Mouse (Mus musculus) spleen, adult 12 weeks (tissue): ENCODE results near the gene Rassf6.

Source experiments
- DNase-seq: peaks from one replicate; pipeline ENCODE4 v3.0.0; 2022; ENCODE audit warnings: low spot score

The Rassf6 gene

DNA sequence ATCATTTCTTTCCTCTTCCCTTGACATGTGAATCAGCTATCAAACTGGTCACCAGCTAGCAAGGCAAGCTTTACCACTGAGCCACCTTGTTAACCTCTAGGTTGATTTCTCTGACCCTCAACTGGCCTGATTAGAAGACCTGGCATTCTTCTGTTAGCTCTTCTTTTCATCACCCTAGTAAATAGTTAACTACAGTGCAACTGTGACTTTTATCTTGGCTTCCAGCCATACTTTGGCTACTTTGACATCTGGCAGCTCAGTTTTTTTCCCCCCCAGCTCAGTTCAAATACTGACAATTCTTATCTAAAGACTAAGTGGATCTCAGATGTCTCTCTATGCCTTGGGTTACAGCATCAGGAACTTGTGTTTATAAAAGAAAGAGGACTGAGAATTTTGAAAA is 72.1 kb downstream of the Rassf6 start:
- DNase-seq = no peak

DNA sequence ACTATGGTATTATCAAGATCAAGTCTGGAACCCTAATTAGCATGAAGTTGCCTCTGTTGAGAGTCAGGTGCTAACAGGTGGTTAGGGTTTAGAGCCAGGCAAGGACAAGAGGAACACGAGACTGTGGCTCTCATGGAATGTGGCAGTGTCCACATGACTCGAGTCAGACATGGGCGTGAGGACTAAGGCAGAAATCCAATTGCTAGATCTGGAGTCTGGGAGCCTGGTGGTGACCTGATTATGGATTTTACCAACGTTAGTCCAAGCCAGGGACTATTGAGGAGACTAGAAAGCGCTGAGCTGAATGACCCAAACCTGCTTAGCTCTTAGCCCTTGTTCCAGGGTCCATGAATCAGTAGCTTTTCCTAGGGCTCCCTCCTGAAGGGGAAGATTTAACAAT is 72.7 kb downstream of the Rassf6 start:
- no peak for DNase-seq

DNA sequence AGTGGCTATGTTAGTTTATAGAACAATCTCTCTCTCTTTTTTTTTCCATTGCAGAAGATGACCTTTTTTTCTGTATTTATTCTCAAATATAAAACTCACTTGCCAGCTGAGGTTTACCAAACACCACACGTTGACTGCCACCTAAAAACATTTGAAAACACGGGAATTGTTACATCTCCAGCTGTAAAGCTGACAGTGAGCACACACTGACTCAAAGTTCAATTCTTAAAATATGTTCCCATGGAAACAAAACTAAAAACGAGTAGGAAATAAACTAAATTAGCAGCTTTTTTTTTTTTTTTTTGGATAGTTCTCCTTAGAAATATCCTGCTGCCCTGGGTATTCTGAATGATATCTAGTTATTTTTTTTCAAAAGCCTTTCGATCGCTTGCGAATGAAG is 75.3 kb downstream of the Rassf6 start:
- DNase-seq = no peak

DNA sequence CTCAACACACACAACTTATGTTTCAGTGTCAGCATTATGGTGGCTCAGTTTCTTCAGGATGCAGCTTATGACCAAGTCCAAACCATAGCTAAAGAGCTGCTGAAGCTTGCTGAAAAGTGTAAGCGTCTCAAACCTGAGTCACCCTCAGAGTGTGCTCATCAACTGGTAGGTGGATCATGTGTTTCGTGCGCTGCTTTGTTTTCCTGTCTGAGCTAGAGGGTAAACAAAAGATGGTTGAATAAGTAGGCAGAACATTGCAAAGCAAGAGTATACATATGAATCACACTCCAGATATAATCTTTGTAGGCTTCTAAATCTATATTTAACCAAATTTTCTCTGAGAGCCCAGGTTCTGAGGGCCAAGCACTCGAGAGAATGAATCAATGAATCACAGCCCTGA is 76.3 kb downstream of the Rassf6 start:
- no peak for DNase-seq

DNA sequence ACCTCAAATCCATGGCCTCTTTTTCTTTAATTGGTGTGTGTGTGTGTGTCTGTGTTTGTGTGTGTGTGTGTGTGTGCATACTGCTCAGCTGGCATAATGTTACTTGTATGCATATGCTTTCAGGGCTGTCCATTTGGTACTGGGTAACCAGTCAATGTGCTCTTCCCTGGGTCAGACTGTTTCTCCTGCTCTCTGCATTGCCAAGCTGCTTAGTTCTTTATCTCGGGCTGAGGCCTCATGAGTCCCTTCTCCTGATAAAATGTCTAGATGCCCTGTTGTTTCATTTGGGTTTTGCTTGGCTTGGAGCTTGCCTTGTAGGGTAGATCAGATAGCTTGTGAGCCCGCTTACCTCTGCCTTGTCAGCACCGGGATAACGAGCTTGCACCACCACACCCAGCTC is 77.6 kb downstream of the Rassf6 start:
- no peak for DNase-seq

DNA sequence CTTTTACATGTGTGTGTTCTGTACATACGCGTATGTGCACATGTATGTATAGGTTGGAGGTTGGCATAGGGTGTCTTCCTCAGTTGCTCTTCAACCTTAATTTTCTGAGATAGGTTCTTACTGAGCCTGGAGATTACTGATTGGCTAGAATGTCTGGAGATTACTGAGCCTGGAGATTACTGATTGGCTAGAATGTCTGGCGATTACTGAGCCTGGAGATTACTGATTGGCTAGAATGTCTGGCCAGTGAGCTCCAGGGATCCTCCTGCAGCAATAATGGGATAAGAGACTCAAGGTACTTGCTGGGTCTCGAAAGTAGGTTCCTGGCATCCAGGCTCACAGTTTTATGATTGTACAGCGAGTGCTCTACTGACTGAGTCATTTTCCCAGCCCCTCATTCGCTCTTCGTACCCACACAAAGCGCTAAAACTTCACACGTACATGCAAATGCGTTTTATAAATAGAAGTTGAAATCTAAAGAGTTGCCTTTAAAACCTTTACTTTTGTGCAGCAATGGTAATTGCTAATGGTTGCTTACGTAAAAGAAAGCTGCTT is 78.7 kb downstream of the Rassf6 start:
- DNase-seq = no peak

DNA sequence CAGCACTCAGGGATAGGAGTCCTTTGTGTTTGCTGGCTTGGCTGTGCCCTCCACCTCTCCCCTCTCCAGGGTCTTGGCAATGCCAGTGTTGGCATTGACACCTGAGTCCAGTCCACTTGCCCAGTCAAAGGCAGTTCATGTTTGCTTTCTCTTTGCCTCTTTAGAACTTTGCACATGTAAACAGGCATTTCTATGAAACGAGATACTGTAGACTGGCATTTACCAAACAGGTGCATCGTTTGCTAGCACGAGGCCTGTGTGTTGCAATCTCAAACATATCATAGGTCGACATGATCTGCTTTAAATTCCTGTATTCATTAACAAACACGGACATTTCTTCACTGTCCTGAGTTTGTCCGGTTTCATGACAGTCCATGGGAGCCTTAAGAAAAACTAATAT is 79.7 kb downstream of the Rassf6 start, which contains the start of gene 5830473C10Rik:
5830473C10Rik (plus strand) TSS at position 365 of the 400 bp plus-strand sequence.
- no peak for DNase-seq

DNA sequence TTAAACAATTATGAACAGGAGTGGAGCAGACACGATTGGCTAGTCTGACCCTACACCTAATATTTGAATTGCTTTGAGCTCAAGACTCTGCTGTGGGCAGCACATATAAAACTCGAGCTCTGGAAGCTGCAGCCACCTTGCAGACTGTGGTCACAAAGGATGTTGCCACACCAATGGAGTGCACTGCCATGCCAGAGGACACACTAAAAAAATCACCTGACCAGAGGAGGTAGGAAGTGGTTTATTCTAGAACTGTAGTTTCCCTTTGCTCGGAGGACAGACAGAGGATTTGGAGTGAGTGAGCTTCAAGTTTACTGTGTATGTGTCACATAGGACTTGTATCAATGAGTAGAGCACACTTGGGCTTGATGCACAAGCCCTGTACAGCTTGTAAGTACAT is 84.4 kb downstream of the Rassf6 start:
- no peak for DNase-seq
